Mouse (Mus musculus) embryonic facial prominence, embryonic 10.5 days (tissue): ENCODE data around the gene Rpa2. TPM values are rescaled to one million over a fixed set of nuclear protein-coding genes. Genes with fewer than 3 reads are reported as not detected.
A peak's percentile ranks its signal among the peaks of the same experiment; 100 is the strongest.
"Not testable (repeated sequence)": the region's sequence is repeated elsewhere in the genome, so short reads cannot be mapped to it uniquely, and the experiment has no call there.

Source experiments
- DNase-seq: peaks from one replicate; pipeline ENCODE4 v3.0.0-alpha.2; 2017; ENCODE audit warnings: low spot score
- H3K27ac ChIP-seq: fragments of 300-500 bp; sonication (generic); replicated peaks from 2 replicates; pipeline ENCODE4 v1.5.1; 2016; ENCODE audit warnings: mild to moderate bottlenecking
- H3K27me3 ChIP-seq: fragments of 300-500 bp; sonication (generic); replicated peaks from 2 replicates; pipeline ENCODE4 v1.6.1; 2016; ENCODE audit warnings: low read depth, mild to moderate bottlenecking; ENCODE audit not compliant: poor library complexity, severe bottlenecking
- H3K36me3 ChIP-seq: fragments of 300-500 bp; sonication (generic); replicated peaks from 2 replicates; pipeline ENCODE4 v1.6.1; 2016; ENCODE audit warnings: mild to moderate bottlenecking, moderate library complexity
- H3K4me1 ChIP-seq: fragments of 300-500 bp; sonication (generic); 2 replicates; pipeline ENCODE4 v1.6.1; 2016
- H3K4me3 ChIP-seq: fragments of 300-500 bp; sonication (generic); 2 replicates; pipeline ENCODE4 v1.5.1; 2016; ENCODE audit warnings: mild to moderate bottlenecking, moderate library complexity
- H3K9me3 ChIP-seq: fragments of 300-500 bp; sonication (generic); 2 replicates; pipeline ENCODE4 v1.6.1; 2016; ENCODE audit warnings: mild to moderate bottlenecking
- WGBS: fragments of 180-500 bp; shearing (Covaris S2); methylation state at CpG from one replicate; pipeline ENCODE4 v1.1.7; 2016; 5-methylcytosine and 5-hydroxymethylcytosine counted together
- polyA plus RNA-seq: library from polyadenylated mRNA; unstranded; fragments of >200 nt; fragmentation: Nextera tagmentation; extraction: Ambion mirVana; gene quantifications from 2 replicates; pipeline ENCODE4 v1.2.1, GENCODE M21; 2016

Gene Rpa2
- polyA plus RNA-seq, 1 experiment from 2014 or later: 173 TPM

- H3K4me3 ChIP-seq: no peak overlapping the region
- peak overlapping the region; percentile 26; the same call in 1 of the 2 replicates for H3K27ac ChIP-seq
- H3K4me1 ChIP-seq: no peaks in the 10 kb centered on the region
- 87% methylated on average over 9 of the region's 9 CpGs for WGBS
- no peaks in the 10 kb centered on the region for H3K36me3 ChIP-seq
- DNase-seq: no peak
- no peaks in the 10 kb centered on the region for H3K9me3 ChIP-seq
- no peaks in the 10 kb centered on the region for H3K27me3 ChIP-seq
Observed at GRCm38 (mm10) chr4:132746911-132747517, 21.1 kb upstream of the Rpa2 start.

- H3K27me3 ChIP-seq: no peaks in the 10 kb centered on the region
- H3K27ac ChIP-seq: peak overlapping the region; percentile 26; the same call in 1 of the 2 replicates
- WGBS: 60% methylated on average over 9 of the region's 9 CpGs
Observed at GRCm38 (mm10) chr4:132747664-132748259, 20.4 kb upstream of the Rpa2 start.

GRCm38 (mm10) chr4:132748778-132749177 is 19.4 kb upstream of the Rpa2 start:
- Histone ChIP-seq H3K27ac (no peak overlapping the region), H3K4me1 (peaks cover 3% of the 10 kb centered on the region; the same call in 1 of the 2 replicates), H3K4me3 (no peak overlapping the region), H3K9me3 (no peaks in the 10 kb centered on the region), H3K27me3 (no peaks in the 10 kb centered on the region), H3K36me3 (no peaks in the 10 kb centered on the region)
- 94% methylated on average over 4 of the region's 4 CpGs for WGBS
- no peak for DNase-seq

More at GRCm38 (mm10) chr4:132747664-132748259, 20.4 kb upstream of the Rpa2 start:
- H3K4me3 ChIP-seq: no peak overlapping the region
- H3K9me3 ChIP-seq: no peaks in the 10 kb centered on the region
- no peak for DNase-seq
- no peaks in the 10 kb centered on the region for H3K36me3 ChIP-seq
- H3K4me1 ChIP-seq: peaks cover 3% of the 10 kb centered on the region; the same call in 1 of the 2 replicates

GRCm38 (mm10) chr4:132749258-132749982 is 18.7 kb upstream of the Rpa2 start:
- no peak for DNase-seq
- H3K27ac ChIP-seq: no peak overlapping the region
- peaks cover 3% of the 10 kb centered on the region; the same call in 1 of the 2 replicates for H3K4me1 ChIP-seq
- no peaks in the 10 kb centered on the region for H3K9me3 ChIP-seq
- no peaks in the 10 kb centered on the region for H3K36me3 ChIP-seq
- H3K27me3 ChIP-seq: no peaks in the 10 kb centered on the region
- no peak overlapping the region for H3K4me3 ChIP-seq
- WGBS: 86% methylated on average over 6 of the region's 6 CpGs

GRCm38 (mm10) chr4:132752992-132753391 is 15.1 kb upstream of the Rpa2 start:
- H3K4me1 ChIP-seq: peaks cover 14% of the 10 kb centered on the region
- no peaks in the 10 kb centered on the region for H3K9me3 ChIP-seq
- no peak for DNase-seq
- H3K27ac ChIP-seq: no peak overlapping the region
- 76% methylated on average over 6 of the region's 6 CpGs for WGBS
- H3K36me3 ChIP-seq: no peaks in the 10 kb centered on the region
- peaks cover 31% of the 10 kb centered on the region for H3K27me3 ChIP-seq
- H3K4me3 ChIP-seq: no peak overlapping the region

- peak; percentile 88 for DNase-seq
- Histone ChIP-seq H3K9me3 (no peaks in the 10 kb centered on the region), H3K36me3 (no peaks in the 10 kb centered on the region), H3K4me1 (peaks cover 14% of the 10 kb centered on the region), H3K27me3 (peaks cover 40% of the 10 kb centered on the region), H3K27ac (peak within 1 kb of the TSS; percentile 77), H3K4me3 (peak within 1 kb of the TSS; percentile 60)
- 2% methylated on average over 22 of the region's 22 CpGs for WGBS
Observed at GRCm38 (mm10) chr4:132756974-132757373, 11.2 kb upstream of the Rpa2 start, which contains the start of gene Smpdl3b. TSS of gene Smpdl3b (minus strand) at chr4:132757252.

- Histone ChIP-seq H3K4me3 (no peak overlapping the region; the same call in 1 of the 2 replicates), H3K27ac (no peak overlapping the region), H3K9me3 (no peaks in the 10 kb centered on the region), H3K27me3 (peaks cover 40% of the 10 kb centered on the region), H3K36me3 (no peaks in the 10 kb centered on the region), H3K4me1 (peaks cover 11% of the 10 kb centered on the region)
- no peak for DNase-seq
- WGBS: 85% methylated on average over 7 of the region's 7 CpGs
Observed at GRCm38 (mm10) chr4:132757633-132758351, 10.3 kb upstream of the Rpa2 start.

GRCm38 (mm10) chr4:132760296-132760695 is 7.8 kb upstream of the Rpa2 start:
- WGBS: 78% methylated on average over 3 of the region's 3 CpGs
- no peak overlapping the region for H3K4me3 ChIP-seq
- no peaks in the 10 kb centered on the region for H3K9me3 ChIP-seq
- no peak overlapping the region for H3K27ac ChIP-seq
- H3K27me3 ChIP-seq: peaks cover 36% of the 10 kb centered on the region
- peaks cover 11% of the 10 kb centered on the region for H3K4me1 ChIP-seq
- H3K36me3 ChIP-seq: no peaks in the 10 kb centered on the region
- DNase-seq: no peak

GRCm38 (mm10) chr4:132762602-132763001 is 5.5 kb upstream of the Rpa2 start:
- no peaks in the 10 kb centered on the region for H3K4me1 ChIP-seq
- no peak for DNase-seq
- H3K36me3 ChIP-seq: no peaks in the 10 kb centered on the region
- no peak overlapping the region for H3K27ac ChIP-seq
- 76% methylated on average over 6 of the region's 6 CpGs for WGBS
- H3K27me3 ChIP-seq: peaks cover 13% of the 10 kb centered on the region
- H3K4me3 ChIP-seq: no peak overlapping the region
- H3K9me3 ChIP-seq: no peaks in the 10 kb centered on the region

GRCm38 (mm10) chr4:132763125-132763524 is 5.0 kb upstream of the Rpa2 start:
- H3K4me1 ChIP-seq, H3K4me3 ChIP-seq, H3K9me3 ChIP-seq, H3K27me3 ChIP-seq, H3K27ac ChIP-seq, H3K36me3 ChIP-seq, DNase-seq: not testable (repeated sequence)
- WGBS: 87% methylated on average over 3 of the region's 3 CpGs

GRCm38 (mm10) chr4:132771776-132772175 is 3.6 kb downstream of the Rpa2 start:
- H3K27me3 ChIP-seq: no peaks in the 10 kb centered on the region
- DNase-seq: no peak
- peaks cover 73% of the 10 kb centered on the region for H3K36me3 ChIP-seq
- H3K4me1 ChIP-seq: peaks cover 10% of the 10 kb centered on the region
- no peaks in the 10 kb centered on the region for H3K9me3 ChIP-seq
- H3K27ac ChIP-seq: no peak overlapping the region
- 95% methylated on average over 9 of the region's 9 CpGs for WGBS
- H3K4me3 ChIP-seq: no peak overlapping the region

GRCm38 (mm10) chr4:132774905-132775304 is 6.8 kb downstream of the Rpa2 start:
- Histone ChIP-seq H3K4me1 (no peaks in the 10 kb centered on the region), H3K9me3 (no peaks in the 10 kb centered on the region), H3K36me3 (peaks cover 100% of the 10 kb centered on the region), H3K27ac (no peak overlapping the region), H3K27me3 (no peaks in the 10 kb centered on the region), H3K4me3 (no peak overlapping the region)
- 88% methylated on average over 3 of the region's 3 CpGs for WGBS
- DNase-seq: no peak
